Mouse (Mus musculus) neural tube, embryonic 13.5 days (tissue): ENCODE measurements around the gene Shox2. TPM values are rescaled to one million over a fixed set of nuclear protein-coding genes. Genes with fewer than 3 reads are reported as not detected.

Experiments used
- ATAC-seq: fragments of 200-750 bp; cut with Nextera tagmentation; 2 replicates; pipeline ENCODE4 v1.8.0; 2017; ENCODE audit warnings: low read depth, mild to moderate bottlenecking, moderate TSS enrichment, moderate library complexity
- H3K27ac ChIP-seq: fragments of 300-500 bp; sonication (generic); replicated peaks from 2 replicates; pipeline ENCODE4 v1.5.1; 2015; ENCODE audit warnings: moderate library complexity, mild to moderate bottlenecking, inconsistent platforms
- H3K27me3 ChIP-seq: fragments of 300-500 bp; sonication (generic); 2 replicates; pipeline ENCODE4 v1.6.1; 2015; ENCODE audit warnings: mild to moderate bottlenecking, inconsistent platforms
- H3K36me3 ChIP-seq: fragments of 300-500 bp; sonication (generic); 2 replicates; pipeline ENCODE4 v1.6.1; 2015; ENCODE audit warnings: mild to moderate bottlenecking, inconsistent platforms
- H3K4me1 ChIP-seq: fragments of 300-500 bp; sonication (generic); replicated peaks from 2 replicates; pipeline ENCODE4 v1.6.1; 2015; ENCODE audit warnings: inconsistent platforms
- H3K4me2 ChIP-seq: fragments of 300-500 bp; sonication (generic); 2 replicates; pipeline ENCODE4 v1.6.1; 2015; ENCODE audit warnings: inconsistent platforms, mild to moderate bottlenecking, moderate library complexity
- H3K4me3 ChIP-seq: fragments of 300-500 bp; sonication (generic); 2 replicates; pipeline ENCODE4 v1.5.1; 2015; ENCODE audit warnings: mild to moderate bottlenecking, inconsistent platforms
- H3K9ac ChIP-seq: fragments of 300-500 bp; sonication (generic); 2 replicates; pipeline ENCODE4 v1.6.1; 2015; ENCODE audit warnings: moderate library complexity, mild to moderate bottlenecking, inconsistent platforms
- H3K9me3 ChIP-seq: fragments of 300-500 bp; sonication (generic); 2 replicates; pipeline ENCODE4 v1.6.1; 2016; ENCODE audit warnings: inconsistent platforms
- WGBS: fragments of 180-500 bp; shearing (Covaris S2); methylation state at CpG from one replicate; pipeline ENCODE4 v1.1.7; 2015; 5-methylcytosine and 5-hydroxymethylcytosine counted together
- polyA plus RNA-seq: library from polyadenylated mRNA; unstranded; fragments of >200 nt; fragmentation: Nextera tagmentation; extraction: Ambion mirVana; gene quantifications from 2 replicates; pipeline ENCODE4 v1.2.1, GENCODE M21; 2015

The Shox2 gene
- polyA plus RNA-seq, 1 experiment from 2014 or later = 18.9 TPM

DNA sequence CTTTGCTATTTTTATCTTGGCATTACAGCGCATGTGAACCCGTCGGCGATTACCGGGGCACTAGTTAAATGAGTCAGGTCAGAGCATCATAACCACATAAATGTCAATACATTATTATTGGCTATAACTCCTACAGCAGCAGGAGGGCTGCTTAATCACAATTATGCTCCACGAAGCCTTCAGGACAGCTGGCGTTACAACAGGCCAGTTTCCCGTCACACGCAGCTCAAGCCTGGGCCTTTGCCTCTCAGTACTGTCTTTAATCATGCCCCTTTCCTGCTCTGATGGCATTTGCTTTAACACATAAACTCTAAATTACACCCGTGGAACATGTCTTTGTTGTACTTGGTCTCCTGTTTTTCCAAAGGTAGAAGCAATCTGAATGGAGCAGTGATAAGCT, 41.9 kb downstream of the Shox2 start:
- Histone ChIP-seq H3K27ac (no peak overlapping the region), H3K36me3 (no peaks in the 10 kb centered on the region), H3K9ac (no peak overlapping the region), H3K9me3 (no peaks in the 10 kb centered on the region), H3K27me3 (no peaks in the 10 kb centered on the region), H3K4me3 (no peak overlapping the region), H3K4me1 (peaks cover 15% of the 10 kb centered on the region), H3K4me2 (no peak overlapping the region)
- WGBS = 27% methylated on average over 10 of the region's 10 CpGs
- ATAC-seq = 0 out of 2 replicates have a peak, but pooled peaks have one; percentile 59

DNA sequence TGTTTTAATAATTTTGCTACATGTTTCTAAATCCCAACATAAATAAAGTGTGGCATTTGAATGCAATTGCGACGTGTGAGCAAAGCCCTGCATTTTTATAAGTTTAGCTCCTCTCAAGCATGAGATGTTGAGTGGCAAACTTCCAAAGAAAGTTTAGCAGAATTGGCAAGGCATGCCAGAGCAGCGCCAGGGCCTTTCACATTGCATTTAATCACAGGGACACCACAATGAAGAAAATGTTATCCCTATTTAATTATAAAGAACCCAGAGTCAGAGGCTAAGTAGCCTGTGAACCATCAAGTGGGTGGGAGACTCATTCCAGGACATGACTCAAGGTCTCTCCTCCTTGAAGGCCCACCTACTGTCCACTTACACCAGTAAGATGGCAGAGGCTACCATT, 59.1 kb downstream of the Shox2 start:
- no peak overlapping the region for H3K4me3 ChIP-seq
- no peak overlapping the region for H3K4me2 ChIP-seq
- H3K4me1 ChIP-seq = no peaks in the 10 kb centered on the region
- no peak overlapping the region for H3K9ac ChIP-seq
- no peaks in the 10 kb centered on the region for H3K27me3 ChIP-seq
- H3K36me3 ChIP-seq = no peaks in the 10 kb centered on the region
- no peak overlapping the region for H3K27ac ChIP-seq
- ATAC-seq = no peak
- 66% methylated on average over 3 of the region's 3 CpGs for WGBS
- no peaks in the 10 kb centered on the region for H3K9me3 ChIP-seq

Other genes starting within 250 kb of the Shox2 start
- 34.5 and 39.0 TPM in 2 replicates for gene Rsrc1, start 381 bp downstream of the Shox2 start, polyA plus RNA-seq